Mouse (Mus musculus): ENCODE data around the gene Tppp3.

- TF ChIP-seq CTCF (conservative IDR thresholded peaks at IDR 0.05; ENCODE audit: low read length) (no peak), NANOG (IDR thresholded peaks at IDR 0.05; ENCODE audit: borderline replicate concordance, low read length) (no peak), POU5F1 (IDR thresholded peaks at IDR 0.05; ENCODE audit: borderline replicate concordance, low read length) (no peak)
Measured at GRCm38 (mm10) chr8:105517346-105517745, 46.0 kb upstream of the Tppp3 start.

Measured in E14TG2a.4 (cell line).